Mouse (Mus musculus) lung, postnatal 0 days (tissue): Measurements from ENCODE around the gene Ablim2.

Experiments used
- CTCF ChIP-seq: IDR thresholded peaks from 2 replicates; pipeline ENCODE4 v1.5.1; 2016; ENCODE audit warnings: antibody characterized with exemption, mild to moderate bottlenecking
- EP300 ChIP-seq: IDR thresholded peaks from 2 replicates; pipeline ENCODE4 v1.6.1; 2016; ENCODE audit warnings: antibody characterized with exemption, mild to moderate bottlenecking, control low read depth

GRCm38 (mm10) chr5:35895926-35896325 is 138.2 kb downstream of the Ablim2 start:
- no peak for TF ChIP-seq CTCF
- TF ChIP-seq EP300, result no peak
